ENCODE assay signal across 8 mouse cellular contexts in genomic region chr2:122377215-122377674, GRCm38 (mm10). TPM values are rescaled to one million over a fixed set of nuclear protein-coding genes. Genes with fewer than 3 reads are reported as not detected.
DNase-seq lines count a peak whose midpoint lies in the region; ATAC-seq and TF ChIP-seq lines count a peak whose summit lies in the region.

No protein-coding gene starts in this region.

- no peak overlapping the region for H3ac ChIP-seq in myocyte (ENCODE audit: control insufficient read depth, insufficient read length)

- H3K79me2 ChIP-seq in liver, adult 2 months (ENCODE audit: control insufficient read depth, insufficient read depth, low read length): no peaks in the 10 kb centered on the region
- no peaks in the 10 kb centered on the region for H3K79me2 ChIP-seq in myocyte (ENCODE audit: control insufficient read depth, insufficient read depth)

- peak; percentile 89 for ATAC-seq in heart, embryonic 11.5 days (replicated peaks; ENCODE audit: insufficient number of reproducible peaks, low FRiP score, low TSS enrichment)
- peak; percentile 91 for ATAC-seq in kidney, embryonic 16.5 days (ENCODE audit: low FRiP score, low TSS enrichment)

- DNase-seq in A20 (ENCODE audit: low read depth, low spot score): peak; percentile 97
- DNase-seq in liver, adult 2 months (ENCODE audit: extremely low read depth, low read depth, low spot score): peak; percentile 85
- DNase-seq in splenic B cell, adult 2 months (ENCODE audit: low read depth, low spot score): peak; percentile 98

- H3K4me2 ChIP-seq in heart, embryonic 11.5 days: peak overlapping the region; percentile 61
- peak overlapping the region; percentile 60 for H3K4me2 ChIP-seq in kidney, embryonic 16.5 days (replicated peaks; ENCODE audit: low read depth, low read length)
- peak overlapping the region; percentile 65 for H3K4me2 ChIP-seq in myocyte (ENCODE audit: low read depth)

- peak overlapping the region; percentile 78; the same call in 1 of the 2 replicates for H3K4me3 ChIP-seq in bone marrow macrophage, adult 2 months (ENCODE audit: insufficient read depth, low read length)
- peak overlapping the region; percentile 74 for H3K4me3 ChIP-seq in embryonic fibroblast, embryonic 13.5 days (ENCODE audit: insufficient read depth, low read length)
- peak overlapping the region; percentile 70 for H3K4me3 ChIP-seq in heart, embryonic 11.5 days (ENCODE audit: low read depth, low read length)
- H3K4me3 ChIP-seq in kidney, embryonic 16.5 days (ENCODE audit: low read length): peak overlapping the region; percentile 80
- H3K4me3 ChIP-seq in liver, adult 2 months (ENCODE audit: insufficient read depth, low read depth, low read length): peak overlapping the region; percentile 47; the same call in 1 of the 2 replicates
- peak overlapping the region; percentile 60 for H3K4me3 ChIP-seq in myocyte

- H3K4me1 ChIP-seq in bone marrow macrophage, adult 2 months (ENCODE audit: control insufficient read depth, insufficient read depth, low read length): peaks cover 3% of the 10 kb centered on the region
- no peaks in the 10 kb centered on the region for H3K4me1 ChIP-seq in embryonic fibroblast, embryonic 13.5 days (ENCODE audit: control insufficient read depth, insufficient read depth, low read length)
- no peaks in the 10 kb centered on the region for H3K4me1 ChIP-seq in heart, embryonic 11.5 days (ENCODE audit: control insufficient read depth, insufficient read depth, low read length)
- peaks cover 17% of the 10 kb centered on the region; the same call in 1 of the 2 replicates for H3K4me1 ChIP-seq in kidney, embryonic 16.5 days (ENCODE audit: insufficient read depth, low read length)
- H3K4me1 ChIP-seq in liver, adult 2 months (ENCODE audit: control insufficient read depth, insufficient read depth, low read length): peaks cover 3% of the 10 kb centered on the region; the same call in 1 of the 2 replicates

- TF ChIP-seq POLR2A in bone marrow macrophage, adult 2 months (IDR thresholded peaks at IDR 0.05; ENCODE audit: borderline replicate concordance, low read depth, low read length): no peak
- TF ChIP-seq POLR2A in embryonic fibroblast, embryonic 13.5 days (IDR thresholded peaks at IDR 0.05; ENCODE audit: low read depth, low read length): peak; percentile 14; the same call in 1 of the 2 replicates
- no peak for TF ChIP-seq POLR2A in liver, adult 2 months (IDR thresholded peaks at IDR 0.05; ENCODE audit: extremely low read depth, insufficient read depth, low read length)
- no peak for TF ChIP-seq POLR2A in myocyte (IDR thresholded peaks at IDR 0.05; ENCODE audit: insufficient read length, low read depth)

- H3K9me3 ChIP-seq in heart, embryonic 11.5 days (replicated peaks; ENCODE audit: control insufficient read depth, low read length): no peaks in the 10 kb centered on the region
- no peaks in the 10 kb centered on the region for H3K9me3 ChIP-seq in kidney, embryonic 16.5 days (ENCODE audit: low read length)

- no peak for TF ChIP-seq CTCF in bone marrow macrophage, adult 2 months (IDR thresholded peaks at IDR 0.05; ENCODE audit: low read depth, low read length)
- TF ChIP-seq CTCF in embryonic fibroblast, embryonic 13.5 days (IDR thresholded peaks at IDR 0.05; ENCODE audit: borderline replicate concordance, insufficient read depth, low read length): no peak
- no peak for TF ChIP-seq CTCF in liver, adult 2 months (IDR thresholded peaks at IDR 0.05; ENCODE audit: low read depth, low read length)

- H3K27me3 ChIP-seq in heart, embryonic 11.5 days (ENCODE audit: control insufficient read depth, insufficient read depth, low read length): no peaks in the 10 kb centered on the region
- 0 out of 2 replicates have a peak, but pooled peaks cover 5% of the 10 kb centered on the region for H3K27me3 ChIP-seq in kidney, embryonic 16.5 days (ENCODE audit: insufficient read depth, low read length)
- no peaks in the 10 kb centered on the region for H3K27me3 ChIP-seq in liver, adult 2 months (ENCODE audit: control insufficient read depth, insufficient read depth, low read length)
- H3K27me3 ChIP-seq in myocyte (ENCODE audit: control insufficient read depth, insufficient read depth, insufficient read length): no peaks in the 10 kb centered on the region
- H3K27me3 ChIP-seq in splenic B cell, adult 2 months (ENCODE audit: control insufficient read depth, insufficient read depth, low read length, poor library complexity, severe bottlenecking): no peaks in the 10 kb centered on the region

- peak overlapping the region; percentile 82 for H3K9ac ChIP-seq in heart, embryonic 11.5 days (ENCODE audit: low read depth, low read length)
- H3K9ac ChIP-seq in kidney, embryonic 16.5 days (replicated peaks; ENCODE audit: low read length): peak overlapping the region; percentile 73
- H3K9ac ChIP-seq in liver, adult 2 months (ENCODE audit: low read depth, low read length): no peak overlapping the region

- H3K27ac ChIP-seq in bone marrow macrophage, adult 2 months (ENCODE audit: insufficient read depth, low read depth, low read length): peak overlapping the region; percentile 62
- peak overlapping the region; percentile 70; the same call in 1 of the 2 replicates for H3K27ac ChIP-seq in embryonic fibroblast, embryonic 13.5 days (ENCODE audit: insufficient read depth, low read length)
- H3K27ac ChIP-seq in heart, embryonic 11.5 days (ENCODE audit: low read depth, low read length): peak overlapping the region; percentile 90
- H3K27ac ChIP-seq in kidney, embryonic 16.5 days (ENCODE audit: low read length): peak overlapping the region; percentile 93
- H3K27ac ChIP-seq in liver, adult 2 months (replicated peaks; ENCODE audit: insufficient read depth, low read depth, low read length): no peak overlapping the region

- H3K36me3 ChIP-seq in heart, embryonic 11.5 days (ENCODE audit: control insufficient read depth, insufficient read depth, low read length): no peaks in the 10 kb centered on the region
- H3K36me3 ChIP-seq in kidney, embryonic 16.5 days (ENCODE audit: insufficient read depth, low read length): no peaks in the 10 kb centered on the region
- no peaks in the 10 kb centered on the region for H3K36me3 ChIP-seq in liver, adult 2 months (ENCODE audit: control insufficient read depth, insufficient read depth, low read length)
- H3K36me3 ChIP-seq in myocyte (ENCODE audit: control insufficient read depth, insufficient read depth): no peaks in the 10 kb centered on the region
- H3K36me3 ChIP-seq in splenic B cell, adult 2 months (ENCODE audit: control insufficient read depth, insufficient read depth, low read length, poor library complexity, severe bottlenecking): no peaks in the 10 kb centered on the region

- under 1% methylated on average over 28 of the region's 28 CpGs for WGBS in heart, embryonic 11.5 days (ENCODE audit: insufficient replicate concordance)
- under 1% methylated on average over 28 of the region's 28 CpGs for WGBS in kidney, embryonic 16.5 days
- WGBS in liver, adult 2 months: under 1% methylated on average over 28 of the region's 28 CpGs

TF ChIP-seq in myocyte, 11 proteins besides CTCF, POLR2A, EP300 and RAD21:
- TF ChIP-seq E2F4 (IDR thresholded peaks at IDR 0.05; ENCODE audit: insufficient read depth) (no peak), MYOD1 (IDR thresholded peaks at IDR 0.05; ENCODE audit: control insufficient read depth in 1 of 3, insufficient read length in 2 of 3, low read depth in 2 of 3) (peak; percentile 35 to 72 (median 72)), MYOG (IDR thresholded peaks at IDR 0.05; ENCODE audit: control insufficient read depth in 1 of 3, insufficient read depth in 1 of 3, insufficient read length in 2 of 3, low read depth in 2 of 3) (no peak)
TF ChIP-seq in myocyte: peak in this region for 1.

RNA-seq across cellular contexts. Expression of gene Shf, which starts 8.3 kb away (rescaled TPM):
- polyA plus RNA-seq in bone marrow macrophage, adult 2 months (2012; ENCODE audit: insufficient read depth, insufficient read length, missing spikeins): 2.6 TPM in 2 replicates
- 10.6 and 12.3 TPM in 2 replicates for polyA plus RNA-seq in embryonic fibroblast, embryonic 13.5 days (2011; ENCODE audit: insufficient read length, low read depth, missing spikeins)
- 3.7 and 3.8 TPM in 2 replicates for polyA plus RNA-seq in heart, embryonic 11.5 days (2014; fragmentation: Nextera tagmentation; extraction: Ambion mirVana)
- 2.0 and 2.3 TPM in 2 replicates for polyA plus RNA-seq in kidney, embryonic 16.5 days (2015; fragmentation: Nextera tagmentation; extraction: Ambion mirVana)
- total RNA-seq in liver, adult 2 months (2014; rRNA removed): 6.6 and 6.7 TPM in 2 replicates
- polyA plus RNA-seq in liver, adult 2 months (2012; rRNA removed): 8.1 and 14.0 TPM in 2 replicates
- 48.5 TPM for polyA plus RNA-seq in myocyte (2012; fragmentation: generic; extraction: Trizol)

RNA-seq across cellular contexts. Expression of gene Slc28a2, which starts 49.0 kb away (rescaled TPM):
- 22.4 and 29.6 TPM in 2 replicates for polyA plus RNA-seq in bone marrow macrophage, adult 2 months (2012; ENCODE audit: insufficient read depth, insufficient read length, missing spikeins)
- polyA plus RNA-seq in embryonic fibroblast, embryonic 13.5 days (2011; ENCODE audit: insufficient read length, low read depth, missing spikeins): not detected in 2 replicates
- polyA plus RNA-seq in heart, embryonic 11.5 days (2014; fragmentation: Nextera tagmentation; extraction: Ambion mirVana): 0.27 TPM in 2 replicates
- polyA plus RNA-seq in kidney, embryonic 16.5 days (2015; fragmentation: Nextera tagmentation; extraction: Ambion mirVana): 0.60 TPM in 2 replicates
- 1.2 and 1.7 TPM in 2 replicates for total RNA-seq in liver, adult 2 months (2014; rRNA removed)
- polyA plus RNA-seq in liver, adult 2 months (2012; rRNA removed): 0.22 and 0.38 TPM in 2 replicates
- not detected for polyA plus RNA-seq in myocyte (2012; fragmentation: generic; extraction: Trizol)

Comparison
In these comparisons a context has a peak if more than half of its experiments do, and no peak if none do; other contexts are left out.
1. RNA of gene Slc28a2, which starts 49.0 kb away (polyA plus RNA-seq): 22.4 to 29.6 TPM in bone marrow macrophage, adult 2 months; 0.60 TPM in kidney, embryonic 16.5 days, 0.22 to 0.38 TPM in liver, adult 2 months, 0.27 TPM in heart, embryonic 11.5 days, not detected in embryonic fibroblast, embryonic 13.5 days and not detected in myocyte (single experiment); every median in the first group is over 10 times any median in the second.
2. Peak in every context shown above with its lines, with median percentiles within 50 percentile points of each other: DNase-seq, H3K4me3 ChIP-seq and H3K4me2 ChIP-seq.